Mouse (Mus musculus) brain, embryonic 14.5 days (tissue): ENCODE data around the gene Slco3a1. TPM values are rescaled to one million over a fixed set of nuclear protein-coding genes. Genes with fewer than 3 reads are reported as not detected.
A peak's percentile ranks its signal among the peaks of the same experiment; 100 is the strongest.
"Not testable (repeated sequence)": the region's sequence is repeated elsewhere in the genome, so short reads cannot be mapped to it uniquely, and the experiment has no call there.

Source experiments
- DNase-seq: peaks from one replicate; pipeline ENCODE4 v3.0.0-alpha.2; 2011; ENCODE audit warnings: low read depth
- CTCF ChIP-seq: fragments of 200-500 bp; IDR thresholded peaks from 2 replicates; pipeline ENCODE4 v1.5.1; 2012; ENCODE audit warnings: inconsistent platforms, mild to moderate bottlenecking, moderate library complexity, borderline replicate concordance; ENCODE audit not compliant: insufficient read depth, insufficient read length; ENCODE audit errors: extremely low read depth
- POLR2A ChIP-seq: fragments of 200-500 bp; IDR thresholded peaks from 2 replicates; pipeline ENCODE4 v1.6.1; 2012; ENCODE audit warnings: mild to moderate bottlenecking, inconsistent platforms, borderline replicate concordance; ENCODE audit not compliant: poor library complexity, insufficient read depth, insufficient read length, severe bottlenecking; ENCODE audit errors: extremely low read depth
- polyA plus RNA-seq: library from polyadenylated mRNA; depleted of rRNA; stranded (reverse); fragments of >200 nt; gene quantifications from 2 replicates; pipeline ENCODE4 v1.2.3, GENCODE M21; 2012

The Slco3a1 gene
- polyA plus RNA-seq, 1 experiment = 21.6 TPM

DNA sequence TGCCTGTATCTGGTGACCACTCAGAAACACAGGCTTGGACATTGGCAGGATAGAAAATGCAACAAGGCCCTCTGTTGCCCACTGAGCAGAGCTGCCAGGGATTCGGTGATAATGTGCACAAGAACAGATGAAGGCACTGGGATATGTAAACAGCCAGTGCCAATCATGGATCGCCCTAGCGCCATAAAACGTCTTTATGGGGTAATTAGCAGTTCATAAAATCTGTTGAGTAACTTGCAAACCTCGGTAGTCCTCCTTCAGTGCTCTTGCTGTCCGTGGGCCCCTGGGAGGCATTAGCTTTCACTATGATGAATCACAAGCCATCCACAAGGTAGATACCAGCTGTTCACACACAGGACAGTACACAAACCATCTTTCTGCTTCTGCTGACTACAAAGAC is 137.6 kb downstream of the Slco3a1 start:
- DNase-seq = no peak
- TF ChIP-seq POLR2A = no peak
- no peak for TF ChIP-seq CTCF

DNA sequence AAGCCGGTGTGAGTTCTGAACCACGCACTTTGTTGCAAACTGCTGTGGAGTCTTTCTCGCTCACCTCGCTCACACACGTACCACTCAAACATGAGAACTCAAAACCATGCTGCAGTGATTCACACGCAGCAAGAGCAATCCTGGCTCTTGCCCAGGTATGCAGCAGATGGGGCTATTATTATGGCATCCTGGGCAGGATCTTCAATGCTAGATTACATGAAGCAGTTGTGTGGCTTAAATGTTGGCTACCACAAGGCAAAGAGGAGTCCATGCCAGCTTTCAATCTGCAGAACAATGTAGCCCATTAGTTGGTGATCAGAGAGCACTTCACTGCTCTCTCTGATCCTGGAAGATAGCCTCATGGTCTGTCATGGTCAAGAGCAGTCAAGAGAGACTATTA is 139.3 kb downstream of the Slco3a1 start:
- TF ChIP-seq POLR2A (no peak), CTCF (no peak)

DNA sequence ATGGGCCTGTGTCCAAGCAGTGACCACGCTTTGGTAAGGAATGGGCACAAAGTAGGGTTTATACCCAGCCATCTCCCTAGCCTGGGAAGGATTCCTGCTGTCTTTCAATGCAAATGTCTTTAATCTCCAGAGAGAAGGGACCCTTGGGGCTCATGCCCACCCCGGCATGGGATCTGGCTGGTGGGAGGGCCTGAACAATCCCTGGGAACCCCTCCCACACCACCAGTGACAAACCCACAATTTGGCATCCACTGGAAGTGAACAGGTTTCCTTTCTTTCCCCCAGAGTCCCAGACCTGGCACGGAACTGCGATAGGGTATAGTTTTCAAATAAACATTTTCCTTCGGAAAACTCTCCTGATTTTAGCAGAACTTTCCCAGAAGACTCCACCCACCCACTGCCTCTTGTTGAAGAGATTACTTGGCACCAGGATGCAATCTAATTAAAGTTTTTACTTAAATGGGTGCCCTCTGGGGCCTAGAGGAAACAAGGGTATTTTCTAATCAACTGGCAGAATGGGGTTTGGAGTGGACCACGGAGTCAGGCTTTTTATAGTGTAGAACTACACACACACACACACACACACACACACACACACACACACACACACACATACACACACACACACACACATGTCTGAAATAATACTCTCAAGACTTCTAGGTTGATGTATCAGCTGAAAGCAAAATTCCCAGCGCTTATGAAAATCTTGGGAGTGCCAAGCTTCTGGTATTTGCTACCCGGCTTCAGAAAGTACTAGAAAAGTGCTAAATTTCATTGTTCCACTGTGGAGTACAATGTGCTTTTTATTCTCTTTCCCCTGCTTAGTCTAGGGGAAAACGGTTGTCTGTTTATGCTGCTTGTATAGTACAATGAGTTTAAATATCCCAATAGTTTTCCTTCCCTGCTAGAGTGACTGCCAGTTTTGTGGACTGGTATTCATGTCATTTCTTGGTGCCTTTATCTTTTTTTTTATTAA is 140.6 kb downstream of the Slco3a1 start:
- no peak for TF ChIP-seq POLR2A
- TF ChIP-seq CTCF = no peak
- DNase-seq = peak; percentile 86

More for the DNA sequence above, 139.3 kb downstream of the Slco3a1 start:
- DNase-seq = peak; percentile 65

DNA sequence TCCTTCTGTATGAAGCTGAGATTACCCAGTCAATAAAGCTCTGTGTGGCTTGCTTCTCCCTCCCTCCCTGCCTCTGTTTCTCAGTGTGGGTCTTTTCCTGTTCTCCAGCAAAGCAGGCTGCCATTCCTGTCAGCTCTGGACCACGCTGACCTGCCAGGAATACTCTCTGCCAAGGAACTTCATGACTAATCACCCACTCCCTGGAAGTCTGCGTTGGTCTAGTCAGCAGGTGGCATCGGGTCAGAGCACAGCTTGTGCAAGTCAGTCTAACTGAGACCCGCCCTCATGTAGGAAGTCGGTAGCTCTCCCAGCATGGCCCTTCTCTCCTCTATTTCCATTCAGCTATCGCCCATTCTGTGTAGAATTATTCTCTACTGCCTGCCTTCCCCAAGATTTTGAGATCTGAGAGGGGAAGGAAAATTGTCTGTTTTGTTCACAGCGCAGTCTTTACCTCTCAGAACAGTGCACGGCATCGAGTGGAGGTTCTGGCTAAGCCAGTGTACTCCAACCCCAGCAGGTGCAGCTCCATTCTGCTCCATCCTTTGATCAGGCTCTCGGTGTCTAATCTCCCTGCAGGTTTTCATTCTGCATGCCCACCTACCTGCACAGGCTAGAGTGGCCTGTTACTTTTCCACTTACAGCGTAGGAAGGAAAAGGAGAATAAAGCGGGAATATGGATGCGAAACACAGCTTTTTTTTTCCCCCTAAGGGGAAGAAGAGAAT is 145.8 kb downstream of the Slco3a1 start:
- DNase-seq = peak; percentile 35
- no peak for TF ChIP-seq CTCF
- no peak for TF ChIP-seq POLR2A

DNA sequence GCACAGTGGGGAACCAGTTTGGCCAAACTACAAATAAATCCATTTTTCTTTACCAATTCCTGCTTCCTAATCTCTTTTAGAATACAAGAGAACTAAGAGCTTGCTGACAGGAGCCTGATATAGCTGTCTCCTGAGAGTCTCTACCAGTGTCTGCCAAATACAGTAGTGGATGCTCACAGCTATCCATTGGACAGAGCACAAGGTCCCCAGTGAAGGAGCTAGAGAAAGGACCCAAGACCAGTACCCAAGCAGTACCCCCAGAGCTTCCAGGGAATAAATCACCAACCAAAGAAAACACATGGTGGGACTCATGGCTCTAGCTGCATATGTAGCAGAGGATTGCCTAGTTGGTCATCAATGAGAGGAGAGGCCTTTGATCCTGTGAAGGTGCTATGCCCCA is 146.7 kb downstream of the Slco3a1 start:
- not testable (repeated sequence) for DNase-seq

DNA sequence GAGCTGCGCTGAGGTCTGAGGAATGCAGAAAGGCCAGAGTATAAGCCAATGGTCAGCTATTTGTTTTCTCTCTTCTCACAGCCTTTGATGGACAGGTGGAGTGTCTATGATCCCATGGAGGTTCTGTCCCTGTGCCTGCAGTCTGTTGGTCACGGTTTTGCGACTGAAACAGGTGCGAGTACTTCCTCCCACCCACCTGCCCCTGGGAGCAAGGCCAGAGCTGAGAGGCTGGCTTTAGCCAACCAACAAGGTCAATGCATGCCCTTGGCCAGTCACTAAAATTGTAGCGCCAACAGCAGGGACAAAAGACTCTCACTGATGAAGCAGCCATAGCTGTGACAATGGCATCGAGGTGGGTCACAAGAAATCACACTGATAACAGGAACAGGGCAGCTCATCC is 154.9 kb downstream of the Slco3a1 start:
- no peak for TF ChIP-seq CTCF
- TF ChIP-seq POLR2A = no peak

DNA sequence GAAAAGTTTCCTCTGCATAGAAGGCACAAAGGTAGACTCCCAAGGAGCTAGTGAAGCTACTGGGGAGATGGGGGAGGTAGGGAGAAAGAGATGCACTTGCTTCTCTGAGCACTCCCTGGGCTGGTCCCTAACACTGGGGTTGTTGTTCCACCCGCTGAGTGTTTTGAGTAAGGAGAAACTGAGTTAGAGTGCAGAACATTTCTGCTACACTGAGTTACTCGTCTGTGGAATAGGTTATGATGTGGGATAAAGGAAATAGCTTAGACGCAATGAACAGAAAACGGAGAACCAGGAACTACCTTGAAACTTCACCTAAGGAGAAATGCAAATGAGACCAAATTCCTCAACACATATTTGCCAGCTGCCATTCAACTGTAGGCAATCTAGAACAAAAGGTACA is 155.4 kb downstream of the Slco3a1 start:
- TF ChIP-seq POLR2A (no peak), CTCF (no peak)
- DNase-seq = no peak

More for the DNA sequence above, 154.9 kb downstream of the Slco3a1 start:
- DNase-seq = no peak

DNA sequence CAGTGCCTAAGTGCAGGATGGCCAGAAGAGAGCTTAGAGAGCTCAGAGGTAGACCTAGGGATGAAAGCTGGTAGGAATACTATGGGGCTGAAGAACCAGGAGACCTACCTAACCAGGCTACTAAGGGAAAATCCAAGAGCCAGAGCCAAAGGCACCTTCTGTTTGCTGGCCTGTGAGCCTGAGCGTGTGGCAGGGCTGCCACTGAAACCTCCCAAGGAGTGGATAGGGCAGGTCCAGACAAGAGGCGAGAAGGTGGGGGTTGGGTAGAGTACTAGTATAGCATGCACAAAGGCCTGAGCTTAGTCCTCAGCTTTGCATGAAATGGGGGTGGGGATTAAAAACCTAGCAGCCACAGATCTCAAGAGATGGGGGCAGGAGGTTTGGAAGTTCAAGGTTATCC is 156.3 kb downstream of the Slco3a1 start:
- no peak for DNase-seq
- TF ChIP-seq POLR2A (no peak), CTCF (no peak)

DNA sequence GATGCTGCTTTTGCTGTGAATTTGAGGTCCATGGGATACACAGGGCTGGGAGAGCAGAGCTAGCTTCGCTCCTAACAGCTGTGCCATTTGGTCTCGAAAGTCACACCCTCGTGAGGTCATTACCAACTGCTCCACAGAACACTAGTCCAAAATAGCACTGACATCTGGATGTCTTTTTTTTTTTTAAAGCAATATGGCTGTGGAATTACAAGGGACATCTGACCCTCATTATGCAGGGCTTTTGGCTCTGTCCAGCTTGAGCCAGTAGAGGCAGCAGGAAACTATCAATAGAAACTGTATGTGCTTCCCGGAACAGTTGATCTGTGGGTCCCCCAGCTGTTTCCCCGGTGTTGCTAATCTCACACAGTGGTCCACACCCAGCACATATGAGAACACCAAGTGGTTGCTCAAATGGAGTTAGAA is 163.1 kb downstream of the Slco3a1 start:
- DNase-seq = no peak
- no peak for TF ChIP-seq POLR2A
- TF ChIP-seq CTCF = no peak

DNA sequence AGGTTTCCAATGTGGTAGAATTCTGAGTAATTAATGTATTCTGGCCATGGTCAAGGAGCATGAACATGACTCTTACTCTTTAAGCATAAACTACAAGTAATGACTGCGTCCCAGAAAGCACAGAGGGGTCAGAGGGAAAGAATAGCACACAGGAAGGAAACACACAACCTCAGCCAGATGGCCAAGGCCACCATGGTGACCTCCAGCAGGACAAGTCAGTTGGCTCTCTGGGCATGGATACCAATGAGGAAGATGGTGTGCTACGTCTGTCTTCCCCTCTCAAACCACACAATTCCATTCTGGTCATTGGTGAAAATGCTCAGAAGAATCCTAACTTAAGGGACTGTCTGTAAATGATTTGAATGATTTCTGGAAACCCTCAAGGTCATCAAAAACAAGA is 165.0 kb downstream of the Slco3a1 start:
- TF ChIP-seq POLR2A (no peak), CTCF (no peak)
- DNase-seq = no peak

DNA sequence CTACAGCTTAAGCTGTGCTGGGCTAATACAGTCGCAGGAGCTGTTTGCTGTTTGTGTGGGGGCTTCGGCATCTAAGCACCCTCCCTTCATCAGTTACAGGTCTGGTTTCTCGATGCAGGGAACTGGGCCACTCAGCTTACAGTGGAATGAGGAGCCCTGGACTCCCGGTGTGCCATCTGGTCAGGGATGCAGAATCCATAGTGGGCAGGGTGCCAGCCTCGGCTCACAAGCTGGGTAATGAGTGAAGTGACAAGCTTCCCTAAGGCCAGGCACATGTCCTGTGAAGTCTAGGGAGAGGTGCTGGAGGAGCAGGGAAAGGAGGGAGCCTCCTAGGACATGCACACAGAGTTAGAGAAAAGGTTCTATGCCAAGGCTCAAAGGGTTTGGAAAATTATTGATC is 168.3 kb downstream of the Slco3a1 start:
- DNase-seq = peak; percentile 85
- TF ChIP-seq CTCF (no peak), POLR2A (no peak)
